Mouse (Mus musculus) cortical plate, adult 2 months (tissue): ENCODE measurements around the gene Ccnj. TPM values are rescaled to one million over a fixed set of nuclear protein-coding genes. Genes with fewer than 3 reads are reported as not detected.
A peak's percentile ranks its signal among the peaks of the same experiment; 100 is the strongest.

ENCODE experiments used
- H3K27ac ChIP-seq: fragments of 200-500 bp; 2 replicates; pipeline ENCODE4 v1.5.1; 2012; ENCODE audit warnings: low read length, control low read depth, inconsistent platforms; ENCODE audit not compliant: insufficient read depth
- H3K4me1 ChIP-seq: fragments of 200-500 bp; 2 replicates; pipeline ENCODE4 v1.6.1; 2011; ENCODE audit warnings: low read length; ENCODE audit not compliant: control insufficient read depth, insufficient read depth
- H3K4me3 ChIP-seq: fragments of 200-500 bp; 2 replicates; pipeline ENCODE4 v1.5.1; 2011; ENCODE audit warnings: mild to moderate bottlenecking, low read length, control low read depth; ENCODE audit not compliant: insufficient read depth
- CTCF ChIP-seq: fragments of 200-500 bp; IDR thresholded peaks from 2 replicates; pipeline ENCODE4 v1.5.1; 2011; ENCODE audit warnings: mild to moderate bottlenecking, control low read depth, low read length; ENCODE audit not compliant: insufficient read depth; ENCODE audit errors: extremely low read depth
- POLR2A ChIP-seq: fragments of 200-500 bp; IDR thresholded peaks from 2 replicates; pipeline ENCODE4 v1.6.1; 2011; ENCODE audit warnings: mild to moderate bottlenecking, low read length, control low read depth; ENCODE audit not compliant: insufficient read depth; ENCODE audit errors: extremely low read depth
- polyA plus RNA-seq: library from polyadenylated mRNA; depleted of rRNA; stranded (reverse); fragments of >200 nt; gene quantifications from 2 replicates; pipeline ENCODE4 v1.2.3, GENCODE M21; 2012; rRNA removed

Ccnj gene
- polyA plus RNA-seq, 1 experiment = 6.8 TPM

DNA sequence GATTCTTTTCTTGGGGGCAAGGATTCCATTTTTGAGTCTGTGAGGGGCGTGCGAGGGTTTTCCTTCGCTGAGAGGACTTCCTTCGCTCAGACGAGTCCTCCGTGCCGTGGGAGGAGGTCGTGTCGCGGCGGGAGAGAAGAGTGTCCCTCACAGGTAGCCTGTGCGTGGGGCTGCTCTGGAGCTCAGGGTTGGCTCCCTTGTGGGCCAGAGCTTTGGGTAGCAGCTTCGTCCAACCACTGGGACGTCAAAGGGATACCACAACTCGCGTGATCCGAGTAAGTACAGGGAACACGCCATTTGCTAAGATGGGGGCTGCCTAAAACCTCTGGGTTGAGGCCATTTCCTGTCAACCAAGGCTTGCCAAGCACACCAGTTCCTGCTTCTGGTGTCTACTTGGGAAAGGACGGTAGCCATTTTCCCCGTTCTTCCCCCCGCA lies 63.0 kb downstream of the Ccnj start:
- Histone ChIP-seq H3K4me1 (no peaks in the 10 kb centered on the region), H3K4me3 (peak overlapping the region; percentile 94), H3K27ac (peak overlapping the region; percentile 94; the same call in 1 of the 2 replicates)
- no peak for TF ChIP-seq CTCF
- TF ChIP-seq POLR2A = no peak

DNA sequence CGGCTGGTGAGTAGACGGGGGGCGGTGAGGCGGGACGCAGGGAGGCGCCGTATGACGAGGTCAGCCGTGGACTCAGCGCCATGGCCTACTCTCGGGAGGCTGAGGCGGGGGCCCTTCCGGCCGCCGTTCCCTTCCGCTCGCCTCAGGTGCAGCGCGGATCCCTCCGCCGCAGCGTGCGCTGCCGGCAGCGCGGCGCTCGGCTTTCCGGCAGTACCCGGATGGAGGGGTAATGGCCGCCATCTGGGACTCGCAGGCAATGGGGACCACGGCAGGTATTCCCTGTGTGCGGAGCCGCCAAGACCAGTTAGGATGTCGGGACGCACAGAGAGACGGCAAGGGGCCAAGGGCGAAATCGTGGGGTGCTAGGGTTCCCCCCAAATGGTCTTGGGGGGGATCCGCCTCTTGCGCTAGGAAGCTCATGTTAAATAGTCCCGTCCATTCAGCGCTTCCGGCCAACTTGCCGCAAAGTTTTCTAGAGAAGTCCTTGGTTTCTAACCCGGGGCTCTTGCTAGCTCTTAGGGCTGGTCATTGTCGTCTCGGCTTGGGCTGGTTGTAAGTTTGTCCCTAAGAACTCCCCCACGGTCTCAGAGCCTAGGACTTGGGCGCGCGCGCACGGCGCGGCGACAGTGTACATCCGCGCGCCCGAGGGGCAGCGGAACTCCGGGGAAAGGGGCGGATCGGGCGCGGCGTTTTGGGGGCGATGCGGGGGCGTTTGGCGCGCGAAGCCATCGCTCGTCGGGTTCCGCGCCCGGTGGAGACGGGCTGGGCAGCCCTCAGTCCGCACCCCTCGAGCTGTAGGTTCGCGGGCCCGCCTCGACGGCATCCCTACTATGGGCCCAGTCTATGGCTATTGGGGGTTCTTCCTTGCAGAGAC lies 63.7 kb downstream of the Ccnj start, which contains the start of gene Zfp518a:
Gene Zfp518a (plus strand): TSS at position 187 of the 874 bp plus-strand sequence.
- H3K27ac ChIP-seq = peak within 1 kb of the TSS; percentile 94
- H3K4me1 ChIP-seq = no peaks in the 10 kb centered on the region
- H3K4me3 ChIP-seq = peak within 1 kb of the TSS; percentile 94
- TF ChIP-seq POLR2A (no peak), CTCF (no peak)

DNA sequence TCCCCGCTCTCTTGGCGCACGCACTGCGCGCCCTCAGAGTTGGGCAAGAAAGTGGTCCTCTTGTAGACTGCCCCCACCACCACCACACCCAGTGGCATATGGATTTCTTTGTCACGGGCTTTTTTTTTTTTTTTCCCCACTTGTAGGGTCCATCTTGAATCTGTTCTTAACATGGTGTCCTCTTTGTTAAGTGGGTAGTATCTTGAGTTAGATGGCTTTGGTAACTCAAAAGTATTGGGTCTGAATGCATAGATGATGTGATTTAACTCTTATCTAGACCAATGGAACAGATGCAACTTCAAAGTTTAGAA lies 64.3 kb downstream of the Ccnj start:
- Histone ChIP-seq H3K4me1 (no peaks in the 10 kb centered on the region), H3K27ac (0 out of 2 replicates have a peak overlapping the region, but pooled peaks have one; percentile 94), H3K4me3 (peak overlapping the region; percentile 94)
- no peak for TF ChIP-seq POLR2A
- TF ChIP-seq CTCF = no peak

Other genes with a start within 250 kb of the Ccnj start
- 19.5 and 20.4 TPM in 2 replicates for gene Aldh18a1, start 242.8 kb upstream of the Ccnj start, polyA plus RNA-seq
- 33.7 and 35.0 TPM in 2 replicates for gene Tctn3, start 219.0 kb upstream of the Ccnj start, polyA plus RNA-seq
- 13.7 and 16.8 TPM in 2 replicates for gene Entpd1, start 218.9 kb upstream of the Ccnj start, polyA plus RNA-seq
- gene Cc2d2b, start 82.5 kb upstream of the Ccnj start, polyA plus RNA-seq = 0.17 and 0.19 TPM in 2 replicates
- 4.4 and 4.7 TPM in 2 replicates for gene Zfp518a, start 63.4 kb downstream of the Ccnj start, polyA plus RNA-seq
- 8.4 and 8.9 TPM in 2 replicates for gene Blnk, start 163.3 kb downstream of the Ccnj start, polyA plus RNA-seq
- not detected in 2 replicates for gene Dntt, start 198.0 kb downstream of the Ccnj start, polyA plus RNA-seq
- 43.6 and 53.9 TPM in 2 replicates for gene Opalin, start 245.8 kb downstream of the Ccnj start, polyA plus RNA-seq